Comparison of ENCODE assay signal across 8 mouse cellular contexts in the genomic region with DNA sequence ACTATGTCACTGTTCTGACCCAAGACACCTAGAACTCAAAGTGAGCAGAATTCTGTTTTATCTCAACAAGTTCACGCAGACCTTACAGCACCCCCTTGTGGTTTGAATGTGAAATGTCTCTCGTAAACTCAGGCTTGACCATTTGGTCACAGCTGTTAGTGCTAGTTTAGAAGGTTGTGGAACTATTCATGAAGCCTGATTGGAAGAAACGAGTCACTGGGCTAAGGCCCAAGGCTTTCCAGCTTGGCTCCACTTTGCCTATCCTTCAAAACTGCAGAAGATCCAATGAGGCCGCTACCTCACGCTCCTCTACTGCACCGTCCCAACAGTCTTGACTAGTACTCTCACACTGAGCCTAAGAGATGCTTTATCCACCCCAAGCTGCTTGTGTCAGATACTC. TPM values are rescaled to one million over a fixed set of nuclear protein-coding genes. Genes with fewer than 3 reads are reported as not detected.
DNase-seq lines count a peak whose midpoint lies in the region; ATAC-seq and TF ChIP-seq lines count a peak whose summit lies in the region.
"Had no signal": no experiment of that assay in that cellular context is flagged by ENCODE, and none has a peak within 500 bp of the region (broad histone marks: within the 10 kb centered on the region; RNA-seq: fewer than 3 reads in every experiment).

No protein-coding gene starts in this region.

- intact Hi-C loops in heart, postnatal 36 days (cut with DNase I): no loop called here

- H3K27ac ChIP-seq in liver, embryonic 11.5 days (ENCODE audit: low read depth, low read length): no peak overlapping the region
- H3K27ac ChIP-seq in cerebellum, adult 2 months (ENCODE audit: insufficient read depth, low read length): no peak overlapping the region
- no peak overlapping the region for H3K27ac ChIP-seq in lung, embryonic 16.5 days (ENCODE audit: low read length)
- no peak overlapping the region for H3K27ac ChIP-seq in stomach, embryonic 15.5 days

- no peak overlapping the region for H3K9ac ChIP-seq in liver, embryonic 11.5 days (ENCODE audit: low read depth, low read length)
- H3K9ac ChIP-seq in lung, embryonic 16.5 days (ENCODE audit: low read length): no peak overlapping the region
- no peak overlapping the region for H3K9ac ChIP-seq in stomach, embryonic 15.5 days

- no peak for ATAC-seq in liver, embryonic 11.5 days (replicated peaks; ENCODE audit: low FRiP score)
- peak; percentile 43 for ATAC-seq in lung, embryonic 16.5 days (ENCODE audit: low read depth)
- ATAC-seq in stomach, embryonic 15.5 days (ENCODE audit: insufficient read depth, low FRiP score, low read depth): peak; percentile 11

- peaks cover 11% of the 10 kb centered on the region; the same call in 1 of the 2 replicates for H3K4me1 ChIP-seq in liver, embryonic 11.5 days (replicated peaks; ENCODE audit: control insufficient read depth, insufficient read depth, low read length)
- peaks cover 6% of the 10 kb centered on the region; the same call in 1 of the 2 replicates for H3K4me1 ChIP-seq in cerebellum, adult 2 months (ENCODE audit: control insufficient read depth, insufficient read depth, low read length)
- H3K4me1 ChIP-seq in lung, embryonic 16.5 days (replicated peaks; ENCODE audit: control insufficient read depth, insufficient read depth, low read length): peaks cover 3% of the 10 kb centered on the region; the same call in 1 of the 2 replicates
- H3K4me1 ChIP-seq in stomach, embryonic 15.5 days: peaks cover 8% of the 10 kb centered on the region; the same call in 1 of the 2 replicates

- no peak overlapping the region for H3K4me2 ChIP-seq in liver, embryonic 11.5 days
- no peak overlapping the region for H3K4me2 ChIP-seq in lung, embryonic 16.5 days (ENCODE audit: low read depth, low read length)
- H3K4me2 ChIP-seq in stomach, embryonic 15.5 days: no peak overlapping the region

- H3K9me3 ChIP-seq in liver, embryonic 11.5 days (ENCODE audit: control insufficient read depth, low read length): no peaks in the 10 kb centered on the region
- no peaks in the 10 kb centered on the region for H3K9me3 ChIP-seq in lung, embryonic 16.5 days (ENCODE audit: control insufficient read depth, low read length)
- H3K9me3 ChIP-seq in stomach, embryonic 15.5 days: no peaks in the 10 kb centered on the region

- H3K27me3 ChIP-seq in liver, embryonic 11.5 days (replicated peaks; ENCODE audit: control insufficient read depth, insufficient read depth, low read length): no peaks in the 10 kb centered on the region
- no peaks in the 10 kb centered on the region for H3K27me3 ChIP-seq in cerebellum, adult 2 months (ENCODE audit: control insufficient read depth, insufficient read depth, low read length)
- no peaks in the 10 kb centered on the region for H3K27me3 ChIP-seq in lung, embryonic 16.5 days (ENCODE audit: control insufficient read depth, insufficient read depth, low read depth, low read length)
- H3K27me3 ChIP-seq in stomach, embryonic 15.5 days (replicated peaks): no peaks in the 10 kb centered on the region

- H3K36me3 ChIP-seq in liver, embryonic 11.5 days (ENCODE audit: control insufficient read depth, insufficient read depth, low read length): peaks cover 25% of the 10 kb centered on the region
- H3K36me3 ChIP-seq in lung, embryonic 16.5 days (ENCODE audit: control insufficient read depth, insufficient read depth, low read length): peaks cover 23% of the 10 kb centered on the region
- peaks cover 23% of the 10 kb centered on the region for H3K36me3 ChIP-seq in stomach, embryonic 15.5 days

- DNase-seq in liver: peak; percentile 62
- DNase-seq in liver, embryonic 11.5 days (ENCODE audit: low spot score): no peak
- DNase-seq in NIH3T3 (ENCODE audit: low read depth): peak; percentile 78
- DNase-seq in cerebellum, adult 2 months: peak; percentile 60 to 61
- peak; percentile 57 to 62 for DNase-seq in heart, postnatal 36 days

- no peak overlapping the region for H3K4me3 ChIP-seq in liver, embryonic 11.5 days (ENCODE audit: low read depth, low read length)
- H3K4me3 ChIP-seq in cerebellum, adult 2 months (replicated peaks; ENCODE audit: insufficient read depth, low read depth, low read length): no peak overlapping the region
- H3K4me3 ChIP-seq in lung, embryonic 16.5 days (ENCODE audit: low read length): no peak overlapping the region
- no peak overlapping the region for H3K4me3 ChIP-seq in stomach, embryonic 15.5 days (replicated peaks)
- H3K4me3 ChIP-seq: myocyte had no signal

- 71% methylated on average over 6 of the region's 6 CpGs for WGBS in liver, embryonic 11.5 days
- 54% methylated on average over 6 of the region's 6 CpGs for WGBS in cerebellum, adult 2 months
- 70% methylated on average over 6 of the region's 6 CpGs for WGBS in lung, embryonic 16.5 days
- 66% methylated on average over 6 of the region's 6 CpGs for WGBS in stomach, embryonic 15.5 days

- peak; percentile 42; the same call in 1 of the 2 replicates for TF ChIP-seq CTCF in cerebellum, adult 2 months (IDR thresholded peaks at IDR 0.05; ENCODE audit: borderline replicate concordance, insufficient read depth, low read depth, low read length)

- TF ChIP-seq POLR2A in cerebellum, adult 2 months (IDR thresholded peaks at IDR 0.05; ENCODE audit: borderline replicate concordance, insufficient read depth, low read length): no peak

RNA-seq across cellular contexts. Expression of gene Fbxl3, which starts 10.7 kb away (rescaled TPM):
- 15.1 and 16.0 TPM in 2 replicates for polyA plus RNA-seq in liver, embryonic 11.5 days (2014; fragmentation: Nextera tagmentation; extraction: Ambion mirVana)
- 141 and 158 TPM in 2 replicates for polyA plus RNA-seq in cerebellum, adult 2 months (2012; rRNA removed)
- total RNA-seq in heart, postnatal 36 days (2021): 10 to 100 TPM; 57.5 to 65.3 TPM
- 22.6 and 24.7 TPM in 2 replicates for polyA plus RNA-seq in lung, embryonic 16.5 days (2015; fragmentation: Nextera tagmentation; extraction: Ambion mirVana)
- 22.5 and 24.2 TPM in 2 replicates for polyA plus RNA-seq in stomach, embryonic 15.5 days (2015; fragmentation: Nextera tagmentation; extraction: Ambion mirVana)

RNA-seq across cellular contexts. Expression of gene Cln5, which starts 18.6 kb away (rescaled TPM):
- 29.4 and 31.8 TPM in 2 replicates for polyA plus RNA-seq in liver, embryonic 11.5 days (2014; fragmentation: Nextera tagmentation; extraction: Ambion mirVana)
- polyA plus RNA-seq in cerebellum, adult 2 months (2012; rRNA removed): 25.8 and 27.9 TPM in 2 replicates
- 10 to 100 TPM; 17.0 to 18.7 TPM for total RNA-seq in heart, postnatal 36 days (2021)
- 30.2 and 32.5 TPM in 2 replicates for polyA plus RNA-seq in lung, embryonic 16.5 days (2015; fragmentation: Nextera tagmentation; extraction: Ambion mirVana)
- 29.2 and 31.8 TPM in 2 replicates for polyA plus RNA-seq in stomach, embryonic 15.5 days (2015; fragmentation: Nextera tagmentation; extraction: Ambion mirVana)

RNA-seq across cellular contexts. Expression of gene Acod1, which starts 41.8 kb away (rescaled TPM):
- polyA plus RNA-seq in liver, embryonic 11.5 days (2014; fragmentation: Nextera tagmentation; extraction: Ambion mirVana): 0.16 and 0.25 TPM in 2 replicates
- polyA plus RNA-seq in cerebellum, adult 2 months (2012; rRNA removed): 0.10 TPM in 1 of 2 replicates, not detected in the other
- total RNA-seq in heart, postnatal 36 days (2021): not detected
- not detected in 2 replicates for polyA plus RNA-seq in lung, embryonic 16.5 days (2015; fragmentation: Nextera tagmentation; extraction: Ambion mirVana)
- polyA plus RNA-seq in stomach, embryonic 15.5 days (2015; fragmentation: Nextera tagmentation; extraction: Ambion mirVana): 0.05 TPM in 1 of 2 replicates, not detected in the other
- polyA plus RNA-seq: myocyte had no signal
